Mouse (Mus musculus) kidney, embryonic 15.5 days (tissue): ENCODE measurements at regions not wholly inside any gene's neighbourhood (a gene's known extent, or its start where the extent isn't known, plus 50 kb on each side); places are given as distances from the start of the nearest gene placed in this dataset.
"Not testable (repeated sequence)": the region's sequence is repeated elsewhere in the genome, so short reads cannot be mapped to it uniquely, and the experiment has no call there.

Source experiments
- ATAC-seq: fragments of 200-750 bp; cut with Nextera tagmentation; replicated peaks from 2 replicates; pipeline ENCODE4 v1.8.0; 2017; ENCODE audit warnings: moderate TSS enrichment; ENCODE audit not compliant: low FRiP score
- H3K27ac ChIP-seq: fragments of 300-500 bp; sonication (generic); 2 replicates; pipeline ENCODE4 v1.5.1; 2015; ENCODE audit warnings: mild to moderate bottlenecking, inconsistent platforms
- H3K27me3 ChIP-seq: fragments of 300-500 bp; sonication (generic); 2 replicates; pipeline ENCODE4 v1.6.1; 2015; ENCODE audit warnings: inconsistent platforms
- H3K36me3 ChIP-seq: fragments of 300-500 bp; sonication (generic); 2 replicates; pipeline ENCODE4 v1.6.1; 2015; ENCODE audit warnings: inconsistent platforms
- H3K4me1 ChIP-seq: fragments of 300-500 bp; sonication (generic); 2 replicates; pipeline ENCODE4 v1.6.1; 2015; ENCODE audit warnings: inconsistent platforms
- H3K4me2 ChIP-seq: fragments of 300-500 bp; sonication (generic); 2 replicates; pipeline ENCODE4 v1.6.1; 2015; ENCODE audit warnings: moderate library complexity, mild to moderate bottlenecking, inconsistent platforms
- H3K4me3 ChIP-seq: fragments of 300-500 bp; sonication (generic); replicated peaks from 2 replicates; pipeline ENCODE4 v1.5.1; 2015; ENCODE audit warnings: mild to moderate bottlenecking, inconsistent platforms
- H3K9ac ChIP-seq: fragments of 300-500 bp; sonication (generic); 2 replicates; pipeline ENCODE4 v1.6.1; 2015; ENCODE audit warnings: mild to moderate bottlenecking, inconsistent platforms
- H3K9me3 ChIP-seq: fragments of 300-500 bp; sonication (generic); replicated peaks from 2 replicates; pipeline ENCODE4 v1.6.1; 2016; ENCODE audit warnings: inconsistent platforms
- WGBS: fragments of 180-500 bp; shearing (Covaris S2); methylation state at CpG from one replicate; pipeline ENCODE4 v1.1.7; 2015; ENCODE audit warnings: mixed read lengths; 5-methylcytosine and 5-hydroxymethylcytosine counted together

GRCm38 (mm10) chr5:142281997-142282396 lies 119.3 kb upstream of the Foxk1 start:
- 0 out of 2 replicates have a peak, but pooled peaks cover 5% of the 10 kb centered on the region for H3K4me1 ChIP-seq
- WGBS, result 36% methylated on average over 9 of the region's 9 CpGs
- H3K27me3 ChIP-seq, result no peaks in the 10 kb centered on the region
- H3K9ac ChIP-seq, result no peak overlapping the region
- H3K4me3 ChIP-seq, result no peak overlapping the region
- no peaks in the 10 kb centered on the region for H3K9me3 ChIP-seq
- H3K27ac ChIP-seq, result no peak overlapping the region
- no peaks in the 10 kb centered on the region for H3K36me3 ChIP-seq
- no peak overlapping the region for H3K4me2 ChIP-seq
- no peak for ATAC-seq

GRCm38 (mm10) chr5:142287981-142288380 lies 113.3 kb upstream of the Foxk1 start:
- Histone ChIP-seq H3K27me3 (no peaks in the 10 kb centered on the region), H3K36me3 (no peaks in the 10 kb centered on the region), H3K9me3 (peaks cover 6% of the 10 kb centered on the region; the same call in 1 of the 2 replicates), H3K4me1 (no peaks in the 10 kb centered on the region), H3K27ac (no peak overlapping the region), H3K9ac (no peak overlapping the region), H3K4me2 (no peak overlapping the region), H3K4me3 (no peak overlapping the region)
- no peak for ATAC-seq
- WGBS, result 81% methylated on average over 2 of the region's 2 CpGs

DNA sequence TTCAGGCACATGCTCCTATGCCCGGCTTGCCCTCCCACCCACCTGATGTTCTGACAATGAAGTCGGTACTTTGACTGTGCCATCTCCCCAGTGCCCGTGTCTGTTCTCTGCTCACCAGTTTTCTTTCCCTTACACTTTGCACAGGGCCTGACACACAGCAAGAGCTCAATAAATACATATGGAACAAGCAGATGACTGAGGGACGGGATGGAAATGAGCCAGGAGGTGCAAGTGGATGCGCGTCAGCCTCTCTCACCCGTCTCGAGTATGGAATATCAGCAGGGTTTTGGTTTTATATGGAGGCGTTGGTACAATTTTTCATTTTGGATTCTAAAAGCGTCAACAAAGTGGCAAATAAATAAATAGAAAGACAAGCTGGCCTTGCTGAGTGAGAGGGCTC lies 109.8 kb upstream of the Foxk1 start:
- no peaks in the 10 kb centered on the region for H3K27me3 ChIP-seq
- 90% methylated on average over 10 of the region's 10 CpGs for WGBS
- H3K27ac ChIP-seq, result no peak overlapping the region
- peaks cover 6% of the 10 kb centered on the region; the same call in 1 of the 2 replicates for H3K9me3 ChIP-seq
- H3K36me3 ChIP-seq, result no peaks in the 10 kb centered on the region
- no peak overlapping the region for H3K9ac ChIP-seq
- no peak for ATAC-seq
- H3K4me3 ChIP-seq, result no peak overlapping the region
- no peak overlapping the region for H3K4me2 ChIP-seq
- H3K4me1 ChIP-seq, result no peaks in the 10 kb centered on the region

DNA sequence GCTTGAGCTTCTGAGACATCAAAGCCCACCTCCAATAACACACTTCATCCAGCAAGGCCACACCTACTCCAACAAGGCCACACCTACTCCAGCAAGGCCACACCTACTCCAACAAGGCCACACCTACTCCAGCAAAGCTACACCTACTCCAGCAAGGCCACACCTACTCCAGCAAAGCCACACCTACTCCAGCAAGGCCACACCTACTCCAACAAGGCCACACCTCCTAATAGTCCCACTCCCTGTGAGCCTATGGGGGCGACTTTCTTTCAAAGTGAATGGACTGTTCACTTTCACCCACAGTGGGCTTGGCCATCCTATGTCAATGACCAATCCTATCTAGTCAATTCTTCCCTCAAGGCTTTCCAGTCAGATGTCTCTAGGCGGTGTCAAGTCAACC lies 104.9 kb upstream of the Foxk1 start:
- H3K36me3 ChIP-seq, ATAC-seq, H3K4me1 ChIP-seq, H3K9ac ChIP-seq, H3K27me3 ChIP-seq, H3K9me3 ChIP-seq, H3K4me3 ChIP-seq, H3K27ac ChIP-seq, H3K4me2 ChIP-seq: not testable (repeated sequence)
- WGBS, result 77% methylated on average over 2 of the region's 2 CpGs

DNA sequence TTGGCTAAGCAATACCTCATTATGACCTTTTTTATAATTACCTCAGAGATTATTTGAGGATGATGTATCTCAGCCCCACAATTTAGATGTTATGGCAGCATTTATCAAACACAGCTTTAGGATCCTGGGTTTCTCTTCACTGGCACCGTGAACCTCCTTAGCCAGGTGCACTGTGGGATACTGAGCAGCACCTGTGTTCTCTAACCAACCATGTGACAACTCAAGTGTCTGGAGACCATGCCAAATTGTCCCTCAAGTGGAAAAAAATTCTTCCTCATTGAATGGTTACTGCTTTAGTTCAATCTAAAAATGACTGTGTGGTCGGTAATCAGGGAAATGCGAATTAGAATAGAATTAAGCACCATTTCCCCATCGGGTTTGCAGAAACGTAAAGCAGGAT lies 101.7 kb upstream of the Foxk1 start:
- ATAC-seq, result no peak
- no peak overlapping the region for H3K4me2 ChIP-seq
- H3K9ac ChIP-seq, result no peak overlapping the region
- no peaks in the 10 kb centered on the region for H3K36me3 ChIP-seq
- no peak overlapping the region for H3K4me3 ChIP-seq
- no peaks in the 10 kb centered on the region for H3K9me3 ChIP-seq
- H3K27ac ChIP-seq, result no peak overlapping the region
- no peaks in the 10 kb centered on the region for H3K27me3 ChIP-seq
- no peaks in the 10 kb centered on the region for H3K4me1 ChIP-seq
- 94% methylated on average over 5 of the region's 5 CpGs for WGBS

GRCm38 (mm10) chr5:142308511-142308910 lies 92.8 kb upstream of the Foxk1 start:
- no peaks in the 10 kb centered on the region for H3K36me3 ChIP-seq
- no peak for ATAC-seq
- WGBS, result 90% methylated on average over 3 of the region's 3 CpGs
- H3K27ac ChIP-seq, result no peak overlapping the region
- no peaks in the 10 kb centered on the region for H3K27me3 ChIP-seq
- no peak overlapping the region for H3K4me3 ChIP-seq
- H3K9me3 ChIP-seq, result no peaks in the 10 kb centered on the region
- H3K4me2 ChIP-seq, result no peak overlapping the region
- no peak overlapping the region for H3K9ac ChIP-seq
- H3K4me1 ChIP-seq, result no peaks in the 10 kb centered on the region

DNA sequence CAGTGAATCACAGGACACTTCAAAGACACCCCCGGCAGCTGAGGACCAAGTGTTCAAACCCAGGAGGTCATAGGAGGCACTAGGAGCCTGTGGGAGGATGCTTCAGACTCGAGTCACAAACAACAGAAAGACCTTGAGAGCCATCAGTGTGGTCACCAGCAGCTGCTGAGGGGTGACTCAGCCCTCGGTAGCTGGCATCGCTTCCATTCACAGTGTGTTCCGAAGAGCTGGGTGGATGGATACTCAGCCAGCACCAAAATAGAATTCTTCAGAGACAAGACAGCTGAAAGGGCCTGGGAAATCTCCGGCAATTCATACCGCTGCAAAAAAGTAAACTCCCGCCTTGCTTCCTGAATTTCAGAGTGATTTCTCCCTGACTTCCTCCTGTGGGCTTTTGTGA lies 87.4 kb upstream of the Foxk1 start:
- no peaks in the 10 kb centered on the region for H3K36me3 ChIP-seq
- H3K4me1 ChIP-seq, result no peaks in the 10 kb centered on the region
- H3K4me2 ChIP-seq, result no peak overlapping the region
- ATAC-seq, result no peak
- 63% methylated on average over 8 of the region's 8 CpGs for WGBS
- no peak overlapping the region for H3K27ac ChIP-seq
- H3K4me3 ChIP-seq, result no peak overlapping the region
- H3K9ac ChIP-seq, result no peak overlapping the region
- H3K27me3 ChIP-seq, result no peaks in the 10 kb centered on the region
- H3K9me3 ChIP-seq, result no peaks in the 10 kb centered on the region

DNA sequence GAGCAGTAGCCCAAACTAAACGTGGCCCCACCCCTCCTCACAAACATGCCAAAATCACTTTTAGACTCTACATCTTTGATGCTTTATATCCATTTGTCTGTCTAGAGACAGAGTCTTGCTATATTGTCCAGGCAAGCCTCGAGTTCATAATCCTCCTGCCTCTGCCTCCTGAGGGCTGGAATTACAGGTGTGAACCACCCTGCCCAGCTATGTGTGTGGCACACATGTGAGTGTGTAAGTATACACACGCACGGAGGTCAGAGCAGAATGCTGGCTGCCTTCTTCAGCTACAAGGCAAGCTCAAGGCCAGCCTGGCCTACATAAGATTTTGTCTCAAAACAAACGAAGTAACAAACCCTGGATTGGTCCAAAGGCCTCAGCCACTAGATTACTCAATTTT lies 86.8 kb upstream of the Foxk1 start:
- Histone ChIP-seq H3K9ac (no peak overlapping the region), H3K27me3 (no peaks in the 10 kb centered on the region), H3K27ac (no peak overlapping the region), H3K4me1 (0 out of 2 replicates have a peak, but pooled peaks cover 2% of the 10 kb centered on the region), H3K4me2 (no peak overlapping the region), H3K9me3 (no peaks in the 10 kb centered on the region), H3K36me3 (no peaks in the 10 kb centered on the region), H3K4me3 (no peak overlapping the region)
- 81% methylated on average over 5 of the region's 5 CpGs for WGBS
- ATAC-seq, result no peak

- Histone ChIP-seq H3K27ac (no peak overlapping the region), H3K4me2 (no peak overlapping the region), H3K4me3 (no peak overlapping the region), H3K9ac (no peak overlapping the region), H3K36me3 (no peaks in the 10 kb centered on the region), H3K9me3 (no peaks in the 10 kb centered on the region), H3K27me3 (no peaks in the 10 kb centered on the region), H3K4me1 (0 out of 2 replicates have a peak, but pooled peaks cover 2% of the 10 kb centered on the region)
- WGBS, result 9% methylated on average over 7 of the region's 7 CpGs
- ATAC-seq, result peak; percentile 49; the same call in 1 of the 2 replicates
Measured at GRCm38 (mm10) chr5:142319268-142319667, 82.0 kb upstream of the Foxk1 start.

- Histone ChIP-seq H3K36me3 (no peaks in the 10 kb centered on the region), H3K4me3 (no peak overlapping the region), H3K9me3 (no peaks in the 10 kb centered on the region), H3K4me2 (no peak overlapping the region), H3K27ac (no peak overlapping the region), H3K27me3 (no peaks in the 10 kb centered on the region), H3K4me1 (0 out of 2 replicates have a peak, but pooled peaks cover 2% of the 10 kb centered on the region), H3K9ac (no peak overlapping the region)
- WGBS, result 76% methylated on average over 8 of the region's 8 CpGs
- ATAC-seq, result no peak
Measured at GRCm38 (mm10) chr5:142321316-142321715, 80.0 kb upstream of the Foxk1 start.

GRCm38 (mm10) chr5:142324928-142325327 lies 76.4 kb upstream of the Foxk1 start:
- no peak overlapping the region for H3K4me3 ChIP-seq
- H3K27ac ChIP-seq, result no peak overlapping the region
- no peaks in the 10 kb centered on the region for H3K4me1 ChIP-seq
- no peaks in the 10 kb centered on the region for H3K36me3 ChIP-seq
- no peaks in the 10 kb centered on the region for H3K9me3 ChIP-seq
- no peak overlapping the region for H3K4me2 ChIP-seq
- 73% methylated on average over 2 of the region's 2 CpGs for WGBS
- H3K27me3 ChIP-seq, result no peaks in the 10 kb centered on the region
- ATAC-seq, result no peak
- H3K9ac ChIP-seq, result no peak overlapping the region

DNA sequence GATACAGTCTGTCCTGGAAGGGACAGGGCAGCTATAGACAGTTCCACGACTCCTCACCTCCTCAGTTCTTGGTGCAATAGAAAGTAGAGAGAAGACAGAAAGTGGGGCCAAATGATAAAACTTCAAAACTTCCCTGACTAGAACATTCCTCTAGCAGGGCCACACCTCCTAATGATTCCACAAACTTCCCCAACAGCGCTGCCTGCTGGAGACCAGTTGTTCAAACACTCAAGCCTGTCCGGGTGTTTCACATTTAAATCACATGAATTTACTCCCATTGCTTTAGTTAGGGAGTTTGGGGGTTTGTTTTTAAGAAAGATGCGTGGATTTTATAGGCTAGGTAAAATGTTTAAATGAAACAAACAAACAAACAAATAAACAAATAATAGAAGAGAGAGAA lies 75.7 kb upstream of the Foxk1 start:
- Histone ChIP-seq H3K4me3 (no peak overlapping the region), H3K9ac (no peak overlapping the region), H3K27me3 (no peaks in the 10 kb centered on the region), H3K4me2 (no peak overlapping the region), H3K9me3 (no peaks in the 10 kb centered on the region), H3K27ac (no peak overlapping the region), H3K4me1 (no peaks in the 10 kb centered on the region), H3K36me3 (no peaks in the 10 kb centered on the region)
- no peak for ATAC-seq
- 75% methylated on average over 4 of the region's 4 CpGs for WGBS

DNA sequence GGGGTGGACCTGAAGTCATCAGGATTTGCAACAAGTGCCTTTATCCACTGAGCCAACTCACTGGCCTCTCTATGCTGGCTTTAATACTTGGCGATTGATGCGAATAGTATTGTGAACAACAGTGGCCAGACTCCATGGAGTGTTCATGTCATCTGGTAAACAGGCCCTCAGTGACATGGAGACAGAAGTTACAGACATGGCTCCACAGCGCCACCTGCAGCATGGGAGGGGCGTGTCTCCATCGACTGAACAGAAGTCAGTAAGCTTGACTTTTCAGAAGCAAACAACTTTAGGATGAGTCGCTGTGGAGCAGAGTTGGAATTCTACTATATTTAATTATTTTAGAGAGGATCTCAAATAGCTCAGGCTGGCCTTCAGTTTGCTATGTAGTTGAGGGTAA lies 74.0 kb upstream of the Foxk1 start:
- Histone ChIP-seq H3K4me3 (no peak overlapping the region), H3K4me1 (no peaks in the 10 kb centered on the region), H3K4me2 (no peak overlapping the region), H3K27ac (no peak overlapping the region), H3K27me3 (no peaks in the 10 kb centered on the region), H3K9ac (no peak overlapping the region), H3K9me3 (no peaks in the 10 kb centered on the region), H3K36me3 (no peaks in the 10 kb centered on the region)
- WGBS, result 71% methylated on average over 6 of the region's 6 CpGs
- ATAC-seq, result no peak
